Mouse (Mus musculus) MEL (cell line): ENCODE results near the gene Alyref2.

Source experiments
- CTCF ChIP-seq, 3 experiments: IDR thresholded peaks in 2 of 3; conservative IDR thresholded peaks in 1 of 3; 2 replicates each; pipeline ENCODE4 v1.5.1; 2011 to 2012; ENCODE audit warnings: low read length in 3 of 3, low read depth in 2 of 3, mild to moderate bottlenecking in 2 of 3, improper control_type of control experiment in 1 of 3, inconsistent platforms in 1 of 3, mixed read lengths in 1 of 3, moderate library complexity in 1 of 3; ENCODE audit not compliant: control insufficient read depth in 1 of 3, insufficient read depth in 1 of 3, poor library complexity in 1 of 3, severe bottlenecking in 1 of 3
- GATA1 ChIP-seq: IDR thresholded peaks from 2 replicates; pipeline ENCODE4 v1.6.1; 2011; ENCODE audit warnings: low read depth, low read length, improper control_type of control experiment
- MAX ChIP-seq: IDR thresholded peaks from 2 replicates; pipeline ENCODE4 v1.6.1; 2011; ENCODE audit warnings: low read length, improper control_type of control experiment
- MYB ChIP-seq: IDR thresholded peaks from 2 replicates; pipeline ENCODE4 v1.6.1; 2011; ENCODE audit warnings: mild to moderate bottlenecking, low read depth, low read length, improper control_type of control experiment
- POLR2A ChIP-seq, 2 experiments: IDR thresholded peaks; 2 replicates each; pipeline ENCODE4 v1.6.1; 2011 to 2012; ENCODE audit warnings: low read length in 2 of 2, mild to moderate bottlenecking in 2 of 2, control low read depth in 1 of 2, improper control_type of control experiment in 1 of 2, low read depth in 1 of 2, moderate library complexity in 1 of 2; ENCODE audit not compliant: control insufficient read depth in 1 of 2, insufficient read depth in 1 of 2, poor library complexity in 1 of 2
- POLR2AphosphoS2 ChIP-seq: IDR thresholded peaks from 2 replicates; pipeline ENCODE4 v1.6.1; 2011; ENCODE audit warnings: low read length, improper control_type of control experiment
- TAL1 ChIP-seq: IDR thresholded peaks from 2 replicates; pipeline ENCODE4 v1.6.1; 2012; ENCODE audit warnings: mild to moderate bottlenecking, inconsistent platforms, low read length, moderate library complexity, mixed read lengths
- TCF12 ChIP-seq: IDR thresholded peaks from 2 replicates; pipeline ENCODE4 v1.6.1; 2014; ENCODE audit warnings: low read depth, mild to moderate bottlenecking, inconsistent platforms, low read length, improper control_type of control experiment, moderate library complexity
- ZC3H11A ChIP-seq: IDR thresholded peaks from 2 replicates; pipeline ENCODE4 v1.6.1; 2012; ENCODE audit warnings: low read depth, mild to moderate bottlenecking, inconsistent platforms, low read length, improper control_type of control experiment

GRCm38 (mm10) chr1:171552230-171552629 is 49.0 kb downstream of the Alyref2 start:
- TF ChIP-seq TAL1: no peak
- no peak for TF ChIP-seq MYB
- TF ChIP-seq ZC3H11A: no peak
- no peak for TF ChIP-seq CTCF (IDR thresholded peaks at IDR 0.05 in 2 of 3, conservative IDR thresholded peaks at IDR 0.05 in 1 of 3; ENCODE audit: control insufficient read depth in 1 of 3, insufficient read depth in 1 of 3, low read depth in 2 of 3, low read length in 3 of 3, poor library complexity in 1 of 3, severe bottlenecking in 1 of 3)
- TF ChIP-seq POLR2AphosphoS2: no peak
- TF ChIP-seq GATA1: no peak
- TF ChIP-seq MAX: no peak
- no peak for TF ChIP-seq POLR2A (IDR thresholded peaks at IDR 0.05; ENCODE audit: control insufficient read depth in 1 of 2, insufficient read depth in 1 of 2, low read depth in 1 of 2, low read length in 2 of 2, poor library complexity in 1 of 2)
- TF ChIP-seq TCF12: no peak
